Mouse (Mus musculus): ENCODE results near the gene Tbc1d19. TPM values are rescaled to one million over a fixed set of nuclear protein-coding genes. Genes with fewer than 3 reads are reported as not detected.

Gene Tbc1d19
- polyA plus RNA-seq, 1 experiment from 2014 or later: 68.5 TPM

DNA sequence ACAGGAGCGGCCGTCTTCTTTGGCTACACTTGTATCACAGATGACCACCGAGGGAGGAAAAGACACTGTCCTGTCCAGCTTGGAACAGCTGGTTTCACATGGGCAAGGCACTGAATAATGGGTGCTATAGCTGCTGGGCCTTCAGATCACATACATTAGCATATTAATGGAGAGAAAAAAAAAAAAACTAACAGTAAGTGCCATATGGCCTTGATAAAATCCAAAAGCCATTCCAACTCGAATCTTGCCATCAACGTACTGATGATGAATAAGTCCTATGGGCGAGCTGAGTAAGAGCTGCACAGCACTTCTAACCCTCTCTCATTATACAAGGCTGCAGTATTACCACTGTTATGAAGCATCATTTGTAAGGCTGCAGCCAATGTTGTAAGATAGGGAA is 45.2 kb downstream of the Tbc1d19 start:
- no peak overlapping the region for H3K9ac ChIP-seq (replicated peaks)
- H3K27ac ChIP-seq (replicated peaks): 0 out of 2 replicates have a peak overlapping the region, but pooled peaks have one; percentile 39
- 58% methylated on average over 6 of the region's 6 CpGs for WGBS
- no peak overlapping the region for H3K4me2 ChIP-seq (replicated peaks)
- ATAC-seq (ENCODE audit: low FRiP score, low read depth): peak; percentile 87
- no peaks in the 10 kb centered on the region for H3K27me3 ChIP-seq
- H3K9me3 ChIP-seq: no peaks in the 10 kb centered on the region
- no peak overlapping the region for H3K4me3 ChIP-seq
- H3K36me3 ChIP-seq: peaks cover 17% of the 10 kb centered on the region
- peaks cover 2% of the 10 kb centered on the region; the same call in 1 of the 2 replicates for H3K4me1 ChIP-seq

DNA sequence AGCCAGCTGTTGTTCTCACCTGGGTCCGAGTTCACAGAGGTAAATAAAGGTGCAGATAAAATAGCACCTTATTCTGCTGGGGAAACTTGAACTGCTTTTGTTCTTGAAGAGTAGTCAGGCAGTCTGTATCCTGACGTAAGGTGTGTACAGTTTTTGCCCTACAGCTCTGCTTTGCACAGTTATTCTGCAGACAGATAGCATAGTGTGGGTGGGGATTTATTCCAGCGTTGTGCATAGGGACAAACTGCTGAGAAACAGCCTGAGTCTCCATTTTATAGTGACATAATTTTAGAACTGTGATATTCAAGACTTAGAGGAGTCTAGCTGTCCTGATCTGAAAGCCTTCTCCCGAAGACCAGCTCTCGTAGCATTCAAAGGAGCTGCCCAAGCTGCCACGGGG is 46.6 kb downstream of the Tbc1d19 start:
- peaks cover 17% of the 10 kb centered on the region for H3K36me3 ChIP-seq
- no peaks in the 10 kb centered on the region for H3K9me3 ChIP-seq
- H3K4me3 ChIP-seq: no peak overlapping the region
- H3K27ac ChIP-seq (replicated peaks): no peak overlapping the region
- no peak for ATAC-seq (ENCODE audit: low FRiP score, low read depth)
- H3K9ac ChIP-seq (replicated peaks): no peak overlapping the region
- H3K4me2 ChIP-seq (replicated peaks): no peak overlapping the region
- peaks cover 2% of the 10 kb centered on the region; the same call in 1 of the 2 replicates for H3K4me1 ChIP-seq
- H3K27me3 ChIP-seq: no peaks in the 10 kb centered on the region
- 92% methylated on average over 6 of the region's 6 CpGs for WGBS

DNA sequence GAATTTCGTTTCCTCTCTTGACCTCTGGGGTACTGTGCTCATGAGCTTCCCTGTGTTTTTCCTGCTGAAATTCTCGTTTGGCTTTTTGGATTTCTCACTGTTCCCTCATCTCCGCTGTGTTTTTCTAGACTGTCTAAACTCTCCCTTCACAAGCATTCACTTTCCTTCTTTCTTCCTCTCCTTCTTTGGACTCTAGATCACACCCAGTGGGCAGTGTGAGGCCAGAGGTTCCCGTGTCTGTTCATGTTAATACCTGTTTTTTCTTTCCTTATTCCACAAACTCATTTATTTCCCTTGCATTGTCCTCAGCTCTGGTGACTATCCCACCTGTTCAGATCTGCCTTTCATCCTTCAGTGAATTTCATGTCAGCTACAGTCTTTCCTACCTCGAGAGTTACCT is 55.7 kb downstream of the Tbc1d19 start:
- no peak overlapping the region for H3K27ac ChIP-seq (replicated peaks)
- H3K27me3 ChIP-seq: no peaks in the 10 kb centered on the region
- no peaks in the 10 kb centered on the region for H3K9me3 ChIP-seq
- no peak overlapping the region for H3K4me2 ChIP-seq (replicated peaks)
- ATAC-seq (ENCODE audit: low FRiP score, low read depth): no peak
- no peak overlapping the region for H3K4me3 ChIP-seq
- 89% methylated on average over 5 of the region's 5 CpGs for WGBS
- no peaks in the 10 kb centered on the region for H3K36me3 ChIP-seq
- H3K4me1 ChIP-seq: no peaks in the 10 kb centered on the region
- H3K9ac ChIP-seq (replicated peaks): no peak overlapping the region

DNA sequence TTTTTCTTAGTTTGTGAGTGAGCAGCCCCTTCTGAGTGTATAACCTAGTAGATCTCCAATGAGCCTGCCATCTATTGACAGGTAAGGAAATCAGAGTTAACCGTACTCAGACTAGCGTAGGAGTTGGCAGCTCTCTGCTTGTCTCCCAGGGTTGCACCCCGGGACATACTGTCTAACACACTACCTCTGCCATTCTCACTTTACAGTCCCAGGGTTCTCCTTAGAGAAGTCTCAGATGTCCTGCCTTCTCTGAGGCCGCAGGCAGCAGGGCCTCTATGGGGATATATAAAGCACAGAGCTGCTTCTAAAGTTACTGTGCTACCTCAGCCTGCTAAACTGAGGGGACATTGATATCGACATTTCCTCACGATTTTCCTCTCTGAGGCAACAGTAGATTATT is 56.6 kb downstream of the Tbc1d19 start:
- no peaks in the 10 kb centered on the region for H3K4me1 ChIP-seq
- 91% methylated on average over 6 of the region's 6 CpGs for WGBS
- no peak overlapping the region for H3K4me2 ChIP-seq (replicated peaks)
- no peak for ATAC-seq (ENCODE audit: low FRiP score, low read depth)
- no peak overlapping the region for H3K9ac ChIP-seq (replicated peaks)
- H3K9me3 ChIP-seq: no peaks in the 10 kb centered on the region
- no peak overlapping the region for H3K27ac ChIP-seq (replicated peaks)
- H3K36me3 ChIP-seq: no peaks in the 10 kb centered on the region
- H3K27me3 ChIP-seq: no peaks in the 10 kb centered on the region
- H3K4me3 ChIP-seq: no peak overlapping the region

DNA sequence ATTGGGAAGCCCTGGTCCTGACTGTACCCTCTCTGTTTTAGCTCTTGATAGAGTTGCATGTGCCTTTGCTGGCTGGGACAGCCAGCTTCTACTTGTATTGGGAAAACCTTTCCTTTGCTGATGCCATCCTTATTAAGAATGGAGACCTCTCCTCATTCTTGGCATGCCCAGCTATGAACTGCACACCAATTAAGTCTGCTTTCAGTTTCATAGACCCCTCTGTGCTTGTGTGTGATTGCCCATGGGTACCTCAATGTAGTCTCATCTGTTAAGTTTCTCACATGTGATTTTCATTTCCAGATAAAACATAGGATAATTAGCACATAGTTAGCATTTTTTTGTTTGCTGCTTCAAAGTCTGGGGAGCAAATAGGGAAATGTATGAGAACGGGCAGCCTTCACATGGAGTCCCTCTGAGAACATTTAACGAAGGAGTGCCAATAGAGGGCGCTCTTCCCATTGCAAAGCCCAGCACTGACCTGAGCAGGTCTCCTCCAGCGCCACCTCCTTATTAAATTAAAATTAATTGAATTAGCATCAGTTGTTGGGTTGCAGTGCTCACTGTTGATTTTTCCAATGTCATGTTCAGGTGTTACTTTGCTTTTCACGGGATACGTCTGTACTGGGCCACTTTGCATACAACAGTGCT is 62.4 kb downstream of the Tbc1d19 start:
- 0 out of 2 replicates have a peak, but pooled peaks cover 6% of the 10 kb centered on the region for H3K36me3 ChIP-seq
- H3K4me1 ChIP-seq: no peaks in the 10 kb centered on the region
- no peak overlapping the region for H3K4me3 ChIP-seq
- no peak overlapping the region for H3K27ac ChIP-seq (replicated peaks)
- H3K27me3 ChIP-seq: no peaks in the 10 kb centered on the region
- H3K4me2 ChIP-seq (replicated peaks): no peak overlapping the region
- no peaks in the 10 kb centered on the region for H3K9me3 ChIP-seq
- peak; percentile 78 for ATAC-seq (ENCODE audit: low FRiP score, low read depth)
- no peak overlapping the region for H3K9ac ChIP-seq (replicated peaks)
- WGBS: 31% methylated on average over 6 of the region's 6 CpGs

DNA sequence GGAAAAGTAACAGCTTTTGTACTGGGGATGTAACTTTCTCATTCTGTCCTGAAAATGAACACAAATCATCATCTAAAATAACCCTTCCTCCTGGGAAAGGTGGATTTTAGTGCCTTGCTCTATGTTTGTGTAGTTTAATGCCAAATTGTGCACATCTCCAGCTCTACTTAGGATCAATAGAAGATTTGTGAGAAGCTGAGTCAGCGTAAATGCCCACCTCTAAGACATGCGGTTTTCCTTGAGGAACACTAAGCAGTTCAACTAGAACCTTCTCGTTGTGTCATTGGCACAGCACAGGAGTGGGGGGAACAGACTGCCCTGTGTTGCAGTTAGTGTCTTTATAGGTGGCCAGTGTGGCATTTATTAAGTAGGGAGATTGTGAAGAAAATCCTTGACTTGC is 65.6 kb downstream of the Tbc1d19 start:
- Histone ChIP-seq H3K27me3 (no peaks in the 10 kb centered on the region), H3K36me3 (0 out of 2 replicates have a peak, but pooled peaks cover 11% of the 10 kb centered on the region), H3K9ac (replicated peaks) (no peak overlapping the region), H3K4me1 (no peaks in the 10 kb centered on the region), H3K9me3 (no peaks in the 10 kb centered on the region), H3K4me2 (replicated peaks) (no peak overlapping the region), H3K27ac (replicated peaks) (no peak overlapping the region), H3K4me3 (no peak overlapping the region)
- ATAC-seq (ENCODE audit: low FRiP score, low read depth): no peak
- WGBS: 94% methylated on average over 3 of the region's 3 CpGs

DNA sequence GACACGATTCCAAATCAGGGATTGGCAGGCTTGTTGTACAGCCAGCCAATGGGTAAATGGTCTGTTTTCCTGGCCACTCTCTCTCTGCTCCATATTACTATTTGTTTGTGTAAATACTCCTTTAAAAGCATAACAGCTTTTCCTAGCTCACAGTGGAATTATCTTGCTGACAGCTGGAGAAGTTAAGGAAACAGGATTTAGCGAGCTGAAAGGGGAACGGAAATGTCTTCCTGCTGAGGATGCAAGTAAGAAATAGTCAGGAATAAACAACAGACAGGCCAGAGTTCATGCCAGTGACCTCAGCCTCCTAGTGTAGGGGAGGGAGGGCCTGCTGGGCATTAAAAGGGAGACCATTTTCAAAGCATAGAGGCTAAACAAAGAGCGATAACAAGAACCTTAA is 71.3 kb downstream of the Tbc1d19 start:
- no peak overlapping the region for H3K27ac ChIP-seq (replicated peaks)
- H3K9me3 ChIP-seq: no peaks in the 10 kb centered on the region
- ATAC-seq (ENCODE audit: low FRiP score, low read depth): no peak
- no peak overlapping the region for H3K9ac ChIP-seq (replicated peaks)
- no peak overlapping the region for H3K4me3 ChIP-seq
- H3K4me2 ChIP-seq (replicated peaks): no peak overlapping the region
- peaks cover 10% of the 10 kb centered on the region; the same call in 1 of the 2 replicates for H3K36me3 ChIP-seq
- WGBS: 58% methylated on average over 4 of the region's 4 CpGs
- no peaks in the 10 kb centered on the region for H3K4me1 ChIP-seq
- no peaks in the 10 kb centered on the region for H3K27me3 ChIP-seq

DNA sequence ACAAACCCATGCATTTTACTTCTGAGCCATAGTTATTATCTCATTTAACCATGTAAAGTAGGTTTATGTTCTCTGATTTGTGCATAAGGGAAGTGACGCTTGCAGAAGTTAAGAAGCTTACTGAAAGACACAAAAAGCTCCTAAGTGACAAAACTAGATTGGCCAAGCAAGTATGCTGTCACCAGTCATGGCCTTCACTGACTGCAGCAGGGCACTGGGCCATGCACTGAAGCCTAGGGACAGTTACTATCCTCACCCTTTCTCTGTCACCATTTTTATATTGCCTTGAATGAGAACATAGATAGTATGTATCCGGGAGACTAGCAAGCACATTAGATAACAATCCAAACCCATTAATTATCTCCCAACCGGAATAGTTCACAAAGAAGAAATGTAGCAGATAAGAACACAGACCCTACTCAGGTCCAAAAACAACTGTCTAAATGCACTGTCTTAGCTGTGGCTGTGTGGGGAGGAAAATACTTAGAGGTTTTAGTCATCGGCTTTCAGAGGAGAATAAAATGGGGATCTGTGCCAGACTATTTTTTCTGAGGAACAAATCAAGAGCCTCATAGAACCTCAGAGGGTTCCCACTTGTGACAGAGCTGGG is 72.1 kb downstream of the Tbc1d19 start:
- Histone ChIP-seq H3K27me3 (no peaks in the 10 kb centered on the region), H3K36me3 (peaks cover 12% of the 10 kb centered on the region; the same call in 1 of the 2 replicates), H3K4me1 (no peaks in the 10 kb centered on the region), H3K9me3 (no peaks in the 10 kb centered on the region), H3K9ac (replicated peaks) (no peak overlapping the region), H3K4me2 (replicated peaks) (no peak overlapping the region), H3K4me3 (no peak overlapping the region), H3K27ac (replicated peaks) (no peak overlapping the region)
- 86% methylated on average over 4 of the region's 4 CpGs for WGBS
- no peak for ATAC-seq (ENCODE audit: low FRiP score, low read depth)

DNA sequence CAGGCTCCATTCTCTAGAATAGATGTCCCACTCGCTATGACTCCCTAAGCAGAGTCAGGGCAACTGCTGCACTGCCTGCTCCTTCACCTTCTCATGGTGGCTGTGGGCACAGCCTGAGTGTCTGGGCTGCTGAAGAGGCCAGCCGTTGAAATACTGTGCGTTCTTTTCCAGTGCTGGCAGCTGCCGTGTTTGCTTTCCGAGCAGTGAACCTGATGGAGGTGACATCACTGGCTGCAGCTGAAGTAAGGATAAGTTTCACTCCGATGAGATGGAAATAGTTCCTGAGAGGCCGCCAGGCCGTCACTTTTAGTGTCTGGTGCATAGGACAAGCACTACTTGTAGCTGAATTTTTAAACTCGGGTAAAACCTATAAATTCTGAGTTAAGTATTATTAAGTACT is 92.0 kb downstream of the Tbc1d19 start:
- H3K36me3 ChIP-seq: peaks cover 24% of the 10 kb centered on the region

DNA sequence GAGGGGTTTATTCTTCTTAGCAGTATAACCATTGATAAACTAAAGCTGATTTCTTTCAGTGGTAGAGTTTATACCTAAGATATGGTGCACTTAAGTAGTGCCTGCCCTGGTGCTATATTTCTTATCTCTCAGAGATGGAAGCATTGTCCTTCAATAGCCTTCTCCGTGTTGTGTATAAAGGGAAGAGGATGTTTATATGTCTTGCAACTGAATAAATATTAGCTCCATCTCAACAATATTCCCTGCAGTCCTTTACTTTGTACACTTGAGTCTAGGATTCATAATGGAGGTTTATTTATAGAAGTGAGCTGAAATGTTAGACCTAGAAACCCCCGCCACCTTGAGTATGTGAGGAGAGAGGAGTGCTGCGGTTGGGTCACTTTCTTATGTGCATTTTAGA is 93.4 kb downstream of the Tbc1d19 start:
- Histone ChIP-seq H3K9me3 (no peaks in the 10 kb centered on the region), H3K4me3 (no peak overlapping the region), H3K36me3 (peaks cover 17% of the 10 kb centered on the region), H3K4me1 (no peaks in the 10 kb centered on the region), H3K27ac (replicated peaks) (no peak overlapping the region), H3K9ac (replicated peaks) (no peak overlapping the region), H3K4me2 (replicated peaks) (no peak overlapping the region), H3K27me3 (no peaks in the 10 kb centered on the region)
- 85% methylated on average over 3 of the region's 3 CpGs for WGBS
- ATAC-seq (ENCODE audit: low FRiP score, low read depth): no peak

More for the DNA sequence above, 92.0 kb downstream of the Tbc1d19 start:
- H3K9me3 ChIP-seq: no peaks in the 10 kb centered on the region
- no peak for ATAC-seq (ENCODE audit: low FRiP score, low read depth)
- H3K4me1 ChIP-seq: no peaks in the 10 kb centered on the region
- H3K27ac ChIP-seq (replicated peaks): no peak overlapping the region
- no peak overlapping the region for H3K4me2 ChIP-seq (replicated peaks)
- WGBS: 93% methylated on average over 9 of the region's 9 CpGs
- H3K27me3 ChIP-seq: no peaks in the 10 kb centered on the region
- no peak overlapping the region for H3K4me3 ChIP-seq
- H3K9ac ChIP-seq (replicated peaks): no peak overlapping the region

DNA sequence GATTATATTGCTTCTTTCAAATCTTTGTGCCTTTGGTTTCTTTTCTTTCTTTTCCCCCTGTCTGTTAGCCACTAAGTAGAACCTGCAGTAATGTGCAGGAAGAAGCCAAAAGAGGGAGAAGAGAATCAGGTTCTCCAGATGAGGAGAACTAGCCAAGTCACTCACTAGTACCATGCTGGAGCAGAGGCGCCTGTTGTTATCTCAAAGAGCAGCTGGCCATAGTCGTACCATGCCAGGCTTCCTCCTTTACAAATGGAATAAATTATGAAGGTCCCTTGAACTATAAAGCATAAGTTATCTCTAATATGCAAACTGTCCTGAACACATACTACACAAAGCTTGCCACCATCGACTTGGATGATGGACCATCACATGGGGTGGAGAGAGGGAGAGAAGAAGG is 99.8 kb downstream of the Tbc1d19 start:
- Histone ChIP-seq H3K9ac (replicated peaks) (no peak overlapping the region), H3K27me3 (no peaks in the 10 kb centered on the region), H3K4me2 (replicated peaks) (no peak overlapping the region), H3K4me3 (no peak overlapping the region), H3K4me1 (no peaks in the 10 kb centered on the region), H3K9me3 (peaks cover 5% of the 10 kb centered on the region; the same call in 1 of the 2 replicates), H3K36me3 (peaks cover 14% of the 10 kb centered on the region), H3K27ac (replicated peaks) (no peak overlapping the region)
- no peak for ATAC-seq (ENCODE audit: low FRiP score, low read depth)
- WGBS: 91% methylated on average over 3 of the region's 3 CpGs

DNA sequence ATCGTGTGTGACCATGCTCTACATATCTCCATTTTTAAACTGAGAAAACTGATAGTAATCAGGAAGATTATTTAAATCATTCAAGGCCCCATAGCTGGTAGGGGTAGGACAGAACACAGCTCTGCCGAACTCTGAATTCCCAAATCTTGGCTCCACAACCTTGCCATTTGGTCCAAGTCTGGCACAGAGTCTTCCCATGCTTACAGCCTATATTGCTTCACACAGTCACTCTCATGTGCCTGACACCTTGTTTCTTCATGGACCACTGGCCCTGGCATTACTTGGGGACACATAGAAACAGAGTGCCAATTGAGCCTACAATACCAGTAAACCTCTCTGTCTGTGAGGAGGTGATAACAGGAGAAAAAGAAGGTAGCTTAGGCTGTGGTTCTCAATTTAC is 111.0 kb downstream of the Tbc1d19 start:
- H3K9me3 ChIP-seq: no peaks in the 10 kb centered on the region
- ATAC-seq (ENCODE audit: low FRiP score, low read depth): no peak
- H3K27me3 ChIP-seq: no peaks in the 10 kb centered on the region
- 94% methylated on average over 2 of the region's 2 CpGs for WGBS
- H3K4me1 ChIP-seq: 0 out of 2 replicates have a peak, but pooled peaks cover 5% of the 10 kb centered on the region
- no peaks in the 10 kb centered on the region for H3K36me3 ChIP-seq
- H3K9ac ChIP-seq (replicated peaks): no peak overlapping the region
- H3K27ac ChIP-seq (replicated peaks): no peak overlapping the region
- no peak overlapping the region for H3K4me3 ChIP-seq
- H3K4me2 ChIP-seq (replicated peaks): no peak overlapping the region

Measured in midbrain, embryonic 12.5 days (tissue).